Mouse (Mus musculus): ENCODE results near the gene Pdcd7.

DNA sequence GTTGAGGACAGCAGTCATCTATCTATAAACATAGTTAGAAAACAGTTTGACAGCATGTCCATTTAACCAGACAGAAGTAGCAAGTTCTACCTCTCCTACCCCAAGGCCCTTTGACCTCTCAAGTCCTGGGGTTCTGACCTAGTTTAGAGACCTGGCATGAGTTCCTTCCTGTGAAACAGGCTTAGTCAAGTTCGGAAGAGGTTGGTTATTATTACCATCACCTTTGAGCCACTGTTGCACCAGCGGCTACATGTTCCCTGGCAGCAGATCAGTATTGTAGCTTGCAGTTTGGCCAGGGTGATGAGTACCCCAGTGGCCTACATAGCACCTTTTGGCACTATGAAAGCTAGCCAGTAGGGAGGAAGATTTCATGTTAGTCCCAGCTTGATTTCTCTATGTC is 39.2 kb upstream of the Pdcd7 start:
- TF ChIP-seq POLR2A (IDR thresholded peaks at IDR 0.05; ENCODE audit: borderline replicate concordance, extremely low read depth, insufficient read depth, insufficient read length, poor library complexity, severe bottlenecking) (no peak), CTCF (IDR thresholded peaks at IDR 0.05; ENCODE audit: borderline replicate concordance, extremely low read depth, insufficient read depth, insufficient read length) (no peak)
